Mouse (Mus musculus) small intestine, adult 2 months (tissue): ENCODE measurements around the gene Tipin.

Experiments
- CTCF ChIP-seq: fragments of 200-500 bp; IDR thresholded peaks from 2 replicates; pipeline ENCODE4 v1.5.1; 2012; ENCODE audit warnings: low read depth, mild to moderate bottlenecking, control low read depth, inconsistent platforms, low read length, moderate library complexity, mixed read lengths; ENCODE audit not compliant: insufficient replicate concordance, insufficient read length; ENCODE audit errors: extremely low read depth
- POLR2A ChIP-seq: fragments of 200-500 bp; IDR thresholded peaks from 2 replicates; pipeline ENCODE4 v1.6.1; 2012; ENCODE audit warnings: low read depth, mild to moderate bottlenecking, control low read depth, inconsistent platforms, low read length, moderate library complexity

GRCm38 (mm10) chr9:64341671-64342070, 60.3 kb downstream of the Tipin start:
- TF ChIP-seq CTCF (no peak), POLR2A (no peak)
